Mouse (Mus musculus): ENCODE measurements around the gene Tox2. TPM values are rescaled to one million over a fixed set of nuclear protein-coding genes. Genes with fewer than 3 reads are reported as not detected.

Gene Tox2
- polyA plus RNA-seq, 1 experiment from 2014 or later = 0.99 TPM

DNA sequence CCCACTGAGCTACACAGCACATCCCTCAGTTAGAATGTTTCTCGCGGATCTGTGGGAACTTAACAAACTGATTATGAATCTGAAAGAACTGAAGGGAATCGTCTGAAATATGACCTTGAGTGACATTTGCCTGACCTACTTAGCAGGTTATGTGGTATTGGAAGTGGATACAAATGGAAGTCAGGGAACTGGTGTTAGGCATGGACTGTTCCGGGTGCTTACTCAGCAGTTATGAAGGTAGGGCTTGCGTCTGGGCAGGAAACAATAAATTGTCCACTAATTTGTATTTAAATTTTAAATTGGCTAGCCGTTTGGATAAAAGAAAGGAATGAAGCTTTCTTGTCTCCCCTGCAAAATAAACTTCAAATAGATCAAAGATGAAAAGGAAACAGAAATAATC is 10.4 kb upstream of the Tox2 start:
- H3K9ac ChIP-seq = no peak overlapping the region
- H3K4me3 ChIP-seq = no peak overlapping the region
- WGBS (ENCODE audit: insufficient replicate concordance) = 71% methylated on average over 6 of the region's 6 CpGs
- no peak for ATAC-seq
- no peak overlapping the region for H3K27ac ChIP-seq
- no peaks in the 10 kb centered on the region for H3K36me3 ChIP-seq
- no peaks in the 10 kb centered on the region for H3K4me1 ChIP-seq
- peaks cover 25% of the 10 kb centered on the region for H3K27me3 ChIP-seq (replicated peaks)
- no peak overlapping the region for H3K4me2 ChIP-seq
- no peaks in the 10 kb centered on the region for H3K9me3 ChIP-seq (replicated peaks)

GRCm38 (mm10) chr2:163194015-163194414 is 8.9 kb upstream of the Tox2 start:
- Histone ChIP-seq H3K4me1 (no peaks in the 10 kb centered on the region), H3K4me2 (no peak overlapping the region), H3K36me3 (no peaks in the 10 kb centered on the region), H3K4me3 (no peak overlapping the region), H3K27ac (no peak overlapping the region), H3K27me3 (replicated peaks) (peaks cover 39% of the 10 kb centered on the region), H3K9ac (no peak overlapping the region), H3K9me3 (replicated peaks) (no peaks in the 10 kb centered on the region)
- WGBS (ENCODE audit: insufficient replicate concordance) = 59% methylated on average over 2 of the region's 2 CpGs
- no peak for ATAC-seq

DNA sequence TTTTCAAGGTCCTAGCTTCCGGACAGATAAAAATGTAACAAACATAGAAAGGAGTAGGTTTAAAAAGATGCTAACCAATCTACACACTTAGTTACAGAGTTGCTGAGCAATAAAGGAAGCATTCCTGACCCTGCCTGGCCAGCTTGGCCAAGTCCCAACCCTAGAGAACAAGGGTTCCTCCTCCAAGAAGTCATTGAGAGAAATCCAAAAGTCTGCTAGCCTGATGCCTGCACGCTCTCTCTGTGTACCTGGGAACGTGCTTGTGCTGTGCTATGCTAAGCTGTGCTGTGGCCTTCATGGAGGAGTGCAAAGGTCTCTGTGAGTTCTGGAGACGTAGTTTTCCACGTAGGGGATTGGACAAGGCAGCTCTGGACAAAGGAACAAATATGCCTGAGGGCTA is 8.4 kb upstream of the Tox2 start:
- Histone ChIP-seq H3K4me1 (no peaks in the 10 kb centered on the region), H3K4me3 (no peak overlapping the region), H3K9me3 (replicated peaks) (no peaks in the 10 kb centered on the region), H3K27me3 (replicated peaks) (peaks cover 41% of the 10 kb centered on the region), H3K9ac (no peak overlapping the region), H3K36me3 (no peaks in the 10 kb centered on the region), H3K27ac (no peak overlapping the region), H3K4me2 (no peak overlapping the region)
- 64% methylated on average over 5 of the region's 5 CpGs for WGBS (ENCODE audit: insufficient replicate concordance)
- ATAC-seq = no peak

GRCm38 (mm10) chr2:163195106-163195833 is 7.7 kb upstream of the Tox2 start:
- H3K4me2 ChIP-seq = no peak overlapping the region
- no peaks in the 10 kb centered on the region for H3K9me3 ChIP-seq (replicated peaks)
- no peak overlapping the region for H3K9ac ChIP-seq
- no peaks in the 10 kb centered on the region for H3K36me3 ChIP-seq
- no peak overlapping the region for H3K4me3 ChIP-seq
- H3K4me1 ChIP-seq = no peaks in the 10 kb centered on the region
- WGBS (ENCODE audit: insufficient replicate concordance) = 72% methylated on average over 6 of the region's 6 CpGs
- ATAC-seq = no peak
- no peak overlapping the region for H3K27ac ChIP-seq
- peaks cover 42% of the 10 kb centered on the region for H3K27me3 ChIP-seq (replicated peaks)

- no peaks in the 10 kb centered on the region for H3K4me1 ChIP-seq
- no peak overlapping the region for H3K9ac ChIP-seq
- no peak overlapping the region for H3K4me2 ChIP-seq
- H3K9me3 ChIP-seq (replicated peaks) = no peaks in the 10 kb centered on the region
- WGBS (ENCODE audit: insufficient replicate concordance) = 55% methylated on average over 6 of the region's 6 CpGs
- no peak for ATAC-seq
- no peaks in the 10 kb centered on the region for H3K36me3 ChIP-seq
- peaks cover 43% of the 10 kb centered on the region for H3K27me3 ChIP-seq (replicated peaks)
- no peak overlapping the region for H3K4me3 ChIP-seq
- H3K27ac ChIP-seq = no peak overlapping the region
These were observed 7.1 kb upstream of the Tox2 start for GRCm38 (mm10) chr2:163195834-163196145.

GRCm38 (mm10) chr2:163201897-163202296 is 1.0 kb upstream of the Tox2 start:
- 22% methylated on average over 8 of the region's 8 CpGs for WGBS (ENCODE audit: insufficient replicate concordance)
- H3K4me2 ChIP-seq = peak overlapping the region; percentile 82

DNA sequence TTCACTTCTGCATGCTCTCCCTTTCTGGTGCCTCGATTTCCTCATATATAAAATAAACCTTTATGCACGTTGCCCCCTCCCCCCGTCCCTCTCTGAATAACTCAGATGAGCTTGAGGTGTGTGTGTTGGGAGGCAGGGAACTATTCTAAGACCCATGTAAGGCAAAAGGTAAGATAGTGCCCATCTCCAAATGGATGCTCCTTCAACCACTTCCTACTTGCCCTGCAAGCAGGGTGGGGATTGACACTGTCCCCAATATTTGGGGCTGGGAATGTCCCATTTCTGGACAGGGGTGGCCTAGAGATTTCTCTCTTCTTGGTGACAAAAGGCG is 407 bp upstream of the Tox2 start:
- Histone ChIP-seq H3K4me2 (peak overlapping the region; percentile 82), H3K9ac (no peak overlapping the region), H3K27ac (no peak overlapping the region), H3K4me3 (peak overlapping the region; percentile 55), H3K27me3 (replicated peaks) (peaks cover 94% of the 10 kb centered on the region), H3K36me3 (no peaks in the 10 kb centered on the region), H3K9me3 (replicated peaks) (0 out of 2 replicates have a peak, but pooled peaks cover 5% of the 10 kb centered on the region), H3K4me1 (peaks cover 26% of the 10 kb centered on the region)
- no peak for ATAC-seq
- WGBS (ENCODE audit: insufficient replicate concordance) = 6% methylated on average over 4 of the region's 4 CpGs

More at GRCm38 (mm10) chr2:163201897-163202296, 1.0 kb upstream of the Tox2 start:
- ATAC-seq = no peak
- no peaks in the 10 kb centered on the region for H3K9me3 ChIP-seq (replicated peaks)
- H3K27me3 ChIP-seq (replicated peaks) = peaks cover 95% of the 10 kb centered on the region
- H3K4me3 ChIP-seq = no peak overlapping the region
- H3K36me3 ChIP-seq = no peaks in the 10 kb centered on the region
- H3K4me1 ChIP-seq = peaks cover 26% of the 10 kb centered on the region
- H3K9ac ChIP-seq = no peak overlapping the region
- no peak overlapping the region for H3K27ac ChIP-seq

DNA sequence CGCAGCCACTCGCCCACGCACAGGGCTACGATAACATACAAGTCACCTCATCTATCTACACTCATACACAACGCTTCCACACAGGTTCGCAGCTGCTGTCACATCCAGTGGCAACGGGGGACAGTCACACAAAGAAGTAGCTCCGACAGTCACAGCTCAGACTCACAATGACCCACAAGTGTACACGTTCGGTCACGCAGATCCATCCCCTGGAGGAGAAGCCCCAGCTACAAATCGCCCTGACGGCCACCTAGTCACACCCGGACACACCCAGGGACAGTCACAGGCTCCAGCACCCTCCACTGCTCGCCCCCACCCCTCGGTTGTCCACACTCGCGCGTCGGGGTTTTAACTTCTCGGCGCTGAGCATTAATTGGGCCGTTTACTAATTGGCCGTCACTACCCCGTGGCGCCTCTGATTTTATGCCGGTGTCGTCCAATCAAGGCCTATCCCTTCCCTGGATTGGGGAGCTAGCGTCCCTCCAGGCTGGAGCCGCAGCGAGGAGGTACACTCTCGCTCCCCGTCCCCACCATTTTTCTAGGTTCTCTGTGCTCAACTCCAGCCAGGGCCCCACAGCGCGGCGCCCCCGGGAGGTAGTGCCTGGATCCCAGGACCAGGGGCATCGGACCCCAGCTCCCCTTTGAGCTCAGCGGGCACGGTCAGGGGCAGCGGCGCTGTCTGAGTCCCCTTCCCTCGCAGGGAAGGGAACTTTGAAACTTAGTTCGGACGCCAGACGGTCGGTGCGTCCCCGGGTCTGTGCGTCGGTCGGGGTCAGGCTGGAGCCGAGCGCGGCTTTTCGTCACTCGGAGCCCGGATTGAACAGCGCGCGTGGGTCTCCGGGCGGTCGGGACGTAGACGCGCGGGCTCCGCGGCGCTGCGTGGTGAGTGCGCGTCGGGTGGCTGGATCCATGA is 966 bp downstream of the Tox2 start:
- 0 out of 2 replicates have a peak, but pooled peaks cover 5% of the 10 kb centered on the region for H3K9me3 ChIP-seq (replicated peaks)
- H3K4me2 ChIP-seq = peak overlapping the region; percentile 82
- H3K27me3 ChIP-seq (replicated peaks) = peaks cover 88% of the 10 kb centered on the region
- no peak for ATAC-seq
- no peaks in the 10 kb centered on the region for H3K36me3 ChIP-seq
- no peak overlapping the region for H3K9ac ChIP-seq
- 3% methylated on average over 75 of the region's 75 CpGs for WGBS (ENCODE audit: insufficient replicate concordance)
- H3K4me3 ChIP-seq = peak overlapping the region; percentile 55
- H3K27ac ChIP-seq = no peak overlapping the region
- peaks cover 26% of the 10 kb centered on the region for H3K4me1 ChIP-seq

GRCm38 (mm10) chr2:163204548-163205261 is 1.8 kb downstream of the Tox2 start:
- H3K4me2 ChIP-seq = peak overlapping the region; percentile 82
- H3K4me3 ChIP-seq = peak overlapping the region; percentile 55
- 2% methylated on average over 43 of the region's 45 CpGs for WGBS (ENCODE audit: insufficient replicate concordance)
- H3K27ac ChIP-seq = no peak overlapping the region
- H3K27me3 ChIP-seq (replicated peaks) = peaks cover 81% of the 10 kb centered on the region
- no peak for ATAC-seq
- peaks cover 26% of the 10 kb centered on the region for H3K4me1 ChIP-seq
- 0 out of 2 replicates have a peak, but pooled peaks cover 5% of the 10 kb centered on the region for H3K9me3 ChIP-seq (replicated peaks)
- no peak overlapping the region for H3K9ac ChIP-seq
- H3K36me3 ChIP-seq = no peaks in the 10 kb centered on the region

- ATAC-seq = no peak
- no peak overlapping the region for H3K4me2 ChIP-seq
- H3K9ac ChIP-seq = no peak overlapping the region
- H3K36me3 ChIP-seq = no peaks in the 10 kb centered on the region
- H3K27ac ChIP-seq = no peak overlapping the region
- 11% methylated on average over 6 of the region's 6 CpGs for WGBS (ENCODE audit: insufficient replicate concordance)
- H3K4me1 ChIP-seq = peaks cover 26% of the 10 kb centered on the region
- 0 out of 2 replicates have a peak, but pooled peaks cover 5% of the 10 kb centered on the region for H3K9me3 ChIP-seq (replicated peaks)
- peaks cover 75% of the 10 kb centered on the region for H3K27me3 ChIP-seq (replicated peaks)
- no peak overlapping the region for H3K4me3 ChIP-seq
These were observed 2.3 kb downstream of the Tox2 start for GRCm38 (mm10) chr2:163205262-163205647.

DNA sequence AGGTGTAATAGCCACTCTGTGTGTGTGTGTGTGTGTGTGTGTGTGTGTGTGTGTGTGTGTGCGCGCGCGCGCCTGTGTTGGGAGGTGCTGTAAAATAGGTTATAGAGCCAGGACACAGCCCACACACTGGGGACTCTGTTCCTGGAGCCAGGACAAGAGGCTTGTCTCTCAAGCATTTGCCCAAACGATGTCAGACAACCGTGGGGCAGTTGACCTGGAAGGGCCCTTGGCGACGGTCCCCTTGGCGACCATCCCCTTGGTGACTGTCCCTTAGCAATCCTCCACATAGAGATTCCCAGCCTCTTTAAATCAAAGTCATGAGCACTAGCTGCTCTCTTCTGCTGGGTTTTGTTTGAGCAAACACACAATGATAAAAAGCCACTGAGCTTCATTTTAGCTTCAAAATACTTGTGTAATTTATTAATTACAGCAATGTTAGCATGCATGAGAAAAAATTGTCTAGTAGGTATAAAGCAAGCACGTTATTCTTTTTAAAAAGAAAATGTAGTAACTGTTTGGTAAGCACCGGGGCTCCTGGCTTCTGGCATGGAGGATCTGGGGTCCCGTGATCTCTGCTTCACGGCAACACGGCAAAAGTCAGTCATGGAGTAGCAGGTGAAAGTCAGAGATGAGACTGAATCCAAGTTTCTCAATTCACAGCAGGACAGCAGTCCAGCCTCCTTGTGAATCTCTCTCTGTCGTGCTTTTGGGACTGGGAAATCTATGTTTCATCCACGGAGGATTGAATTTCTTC is 3.0 kb downstream of the Tox2 start:
- H3K4me1 ChIP-seq = peaks cover 26% of the 10 kb centered on the region
- H3K27ac ChIP-seq = no peak overlapping the region
- peaks cover 71% of the 10 kb centered on the region for H3K27me3 ChIP-seq (replicated peaks)
- no peak overlapping the region for H3K4me2 ChIP-seq
- H3K9ac ChIP-seq = no peak overlapping the region
- 62% methylated on average over 17 of the region's 17 CpGs for WGBS (ENCODE audit: insufficient replicate concordance)
- H3K9me3 ChIP-seq (replicated peaks) = 0 out of 2 replicates have a peak, but pooled peaks cover 5% of the 10 kb centered on the region
- no peaks in the 10 kb centered on the region for H3K36me3 ChIP-seq
- no peak overlapping the region for H3K4me3 ChIP-seq
- no peak for ATAC-seq

All from liver, embryonic 12.5 days (tissue).